Mouse (Mus musculus) cerebellum, postnatal 36 days (tissue): Measurements from ENCODE around the gene Isg20.

ENCODE experiments used
- DNase-seq, 2 experiments: peaks; one replicate each; pipeline ENCODE4 v3.0.0; 2021 to 2022; ENCODE audit warnings: mixed read lengths in 2 of 2

Isg20 gene

DNA sequence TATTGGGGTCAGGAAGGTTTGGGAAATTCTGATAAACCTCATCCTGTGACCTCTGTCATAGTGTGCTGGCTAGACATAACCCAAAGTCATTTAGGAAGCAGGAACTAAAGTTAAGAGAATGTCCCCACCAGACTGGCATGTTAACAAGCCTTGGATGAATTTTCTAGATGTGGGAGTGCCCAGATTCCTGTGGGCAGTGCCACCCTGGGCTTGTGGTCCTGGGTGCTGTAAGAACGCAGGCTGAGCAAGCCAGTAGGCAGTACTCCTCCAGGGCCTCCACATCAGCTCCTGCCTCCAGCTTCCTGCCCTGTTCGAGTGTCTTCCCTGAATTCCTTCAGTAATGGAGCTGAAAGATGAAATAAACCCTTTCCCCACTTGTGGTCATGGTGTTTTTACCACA, 9.0 kb upstream of the Isg20 start:
- DNase-seq, result no peak

DNA sequence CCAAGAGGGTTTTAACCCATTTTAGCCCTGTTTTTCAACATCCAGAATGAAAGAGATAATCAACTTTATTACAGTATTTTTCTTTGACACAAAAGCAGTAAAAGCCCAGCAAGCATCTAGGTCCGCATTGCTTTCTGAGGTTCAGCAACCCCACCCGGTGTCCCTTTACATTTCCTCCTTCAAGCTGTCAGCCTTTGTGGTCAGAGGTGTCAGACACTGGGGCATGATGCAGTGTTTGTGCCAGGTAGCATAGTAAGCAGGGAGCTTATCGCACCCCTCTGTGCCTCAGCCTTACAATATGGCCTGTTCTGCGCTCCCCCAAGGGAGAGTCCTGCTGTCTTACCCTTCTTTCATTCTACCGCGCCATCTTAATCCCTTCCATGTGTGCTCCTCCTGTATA, 4.2 kb upstream of the Isg20 start:
- DNase-seq, result no peak

DNA sequence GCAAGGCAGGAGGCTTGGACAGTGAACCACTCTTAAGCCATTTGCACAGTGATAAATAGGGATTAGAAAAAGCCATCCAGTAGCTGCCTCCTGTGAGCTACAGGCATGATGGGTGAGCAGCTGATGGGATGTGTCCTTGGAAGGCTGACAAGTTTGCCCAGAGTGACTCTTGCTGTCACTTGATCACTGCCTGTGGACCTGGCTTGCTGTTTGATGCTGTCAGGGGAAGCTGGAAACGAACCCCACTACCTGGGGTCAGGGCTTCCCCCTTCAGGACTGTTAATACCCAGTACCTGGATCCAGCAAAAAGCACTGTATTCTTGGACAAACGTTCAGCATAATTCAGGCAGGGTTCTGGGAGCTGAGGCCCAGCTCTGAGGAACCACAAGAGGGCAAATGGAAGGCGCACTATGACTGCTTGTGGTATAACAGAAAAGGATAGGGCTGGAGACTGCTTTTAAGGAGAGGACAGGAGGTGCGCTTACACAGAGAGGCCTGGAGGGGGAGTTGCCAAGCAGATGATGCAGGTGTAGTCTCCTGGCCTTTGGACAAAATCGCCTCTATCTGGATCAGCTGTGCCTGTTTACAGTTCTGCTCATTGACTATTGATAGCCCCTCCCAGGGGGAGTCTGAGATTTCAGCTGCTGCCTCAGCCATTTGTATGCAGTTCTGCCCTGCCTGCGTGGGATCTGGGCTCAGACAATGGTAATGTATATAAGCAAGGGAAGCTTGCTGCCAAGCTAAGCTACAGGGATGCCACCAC, 2.7 kb upstream of the Isg20 start:
- DNase-seq, result no peak

DNA sequence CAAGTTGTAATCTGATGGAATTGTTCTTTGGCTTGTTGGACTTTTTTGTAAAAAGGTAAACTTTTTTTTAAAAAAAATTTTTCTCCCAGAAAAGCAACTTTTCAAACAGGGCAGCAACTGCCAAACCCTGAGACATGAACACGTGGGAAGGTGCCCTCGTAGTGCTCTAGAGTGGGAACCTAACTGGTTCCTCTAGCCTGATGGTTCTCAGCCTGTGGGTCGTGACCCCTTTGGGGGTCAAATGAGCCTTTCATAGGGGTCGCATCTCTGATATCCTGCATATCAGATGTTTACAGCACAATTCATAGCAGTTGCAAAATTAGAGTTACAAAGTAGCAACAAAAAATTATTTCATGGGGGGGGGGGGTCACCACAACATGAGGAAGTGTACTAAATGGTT, 2.0 kb upstream of the Isg20 start:
- DNase-seq, result no peak

DNA sequence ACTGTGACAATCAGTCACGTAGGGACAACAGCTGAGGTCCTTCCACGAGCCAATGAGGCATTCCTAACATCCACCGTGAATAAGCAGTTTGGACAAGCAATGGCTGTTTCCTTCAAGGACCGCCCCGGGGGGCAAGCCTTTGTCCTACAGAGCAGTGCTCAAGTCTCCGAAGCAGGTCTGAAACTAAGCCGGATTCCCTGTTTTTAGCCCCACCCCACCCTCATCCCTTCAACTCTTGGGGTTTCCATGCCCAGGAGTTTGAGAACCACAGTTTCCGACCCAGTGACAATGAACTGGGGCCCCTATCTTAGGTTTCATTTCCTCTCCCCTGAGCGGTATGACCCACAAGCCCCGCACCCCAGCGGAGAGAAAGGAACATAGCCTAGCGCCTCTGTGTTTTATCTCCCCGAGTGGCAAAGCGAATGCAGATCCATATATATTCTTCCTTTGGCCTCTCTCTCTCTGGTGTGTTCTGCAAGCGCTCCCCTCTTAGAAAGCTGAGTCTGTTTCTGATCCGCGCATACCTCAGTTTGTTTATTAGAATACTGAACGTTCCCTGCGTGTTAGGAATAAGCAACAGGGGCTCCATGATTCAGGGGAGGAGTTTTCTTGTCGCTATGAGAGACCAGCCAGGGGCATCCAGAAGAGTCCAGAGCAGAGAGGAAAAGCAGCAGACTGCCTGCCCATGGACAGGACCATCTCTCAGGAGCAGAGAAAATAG, 811 bp upstream of the Isg20 start:
- DNase-seq, result no peak

DNA sequence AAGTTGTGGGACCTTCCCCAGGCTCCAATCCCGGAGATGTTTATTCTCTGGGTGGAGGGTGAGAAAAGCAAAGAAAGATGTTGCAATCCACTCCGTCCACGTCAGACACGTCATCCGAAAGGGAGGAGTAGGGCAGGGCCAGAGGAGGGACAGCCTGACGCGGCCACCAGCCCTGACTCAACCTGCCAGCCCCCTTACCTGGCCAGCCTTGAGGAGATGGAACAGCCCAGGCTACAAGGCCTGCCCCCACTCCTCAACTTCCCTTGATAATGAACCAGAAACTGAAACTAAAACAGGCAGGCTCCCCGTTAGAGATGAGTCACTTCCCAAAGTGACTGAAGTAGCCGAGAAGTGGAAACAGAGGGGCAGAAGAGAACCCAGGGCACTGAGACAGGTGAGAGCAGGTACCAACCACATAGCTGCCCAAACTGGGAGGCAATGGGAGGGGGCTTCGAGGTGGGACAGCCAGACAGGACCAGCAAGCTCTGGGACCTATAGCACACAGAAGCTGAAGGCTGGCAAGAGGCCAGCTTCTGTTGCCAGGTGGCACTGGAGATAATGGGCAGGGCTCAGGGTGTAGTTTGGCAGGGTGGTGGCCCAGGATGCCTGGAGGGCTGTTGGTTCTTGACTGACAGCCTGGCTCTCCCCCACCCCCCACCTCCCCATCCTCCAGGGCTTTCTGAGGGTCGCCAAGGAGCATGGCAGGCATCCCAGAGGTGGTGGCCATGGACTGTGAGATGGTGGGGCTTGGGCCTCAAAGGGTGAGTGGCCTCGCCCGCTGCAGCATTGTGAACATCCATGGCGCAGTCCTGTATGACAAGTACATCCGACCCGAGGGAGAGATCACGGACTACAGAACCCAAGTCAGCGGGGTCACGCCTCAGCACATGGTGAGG, 673 bp downstream of the Isg20 start:
- no peak for DNase-seq

DNA sequence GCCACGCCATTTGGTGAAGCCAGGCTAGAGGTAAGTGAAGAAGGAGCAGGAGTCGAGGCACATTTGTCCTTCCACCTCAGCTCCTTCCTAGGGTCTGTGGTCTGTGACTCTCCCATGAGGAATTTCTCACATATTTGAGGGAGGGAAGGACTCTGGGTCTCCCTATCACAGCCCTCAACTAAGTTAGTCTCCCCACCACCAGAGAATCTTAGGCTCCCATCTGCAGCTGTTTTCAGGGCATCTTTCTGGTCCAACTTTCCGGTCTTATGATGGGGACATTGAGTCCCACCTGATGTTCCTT, 1.3 kb downstream of the Isg20 start:
- DNase-seq, result no peak

DNA sequence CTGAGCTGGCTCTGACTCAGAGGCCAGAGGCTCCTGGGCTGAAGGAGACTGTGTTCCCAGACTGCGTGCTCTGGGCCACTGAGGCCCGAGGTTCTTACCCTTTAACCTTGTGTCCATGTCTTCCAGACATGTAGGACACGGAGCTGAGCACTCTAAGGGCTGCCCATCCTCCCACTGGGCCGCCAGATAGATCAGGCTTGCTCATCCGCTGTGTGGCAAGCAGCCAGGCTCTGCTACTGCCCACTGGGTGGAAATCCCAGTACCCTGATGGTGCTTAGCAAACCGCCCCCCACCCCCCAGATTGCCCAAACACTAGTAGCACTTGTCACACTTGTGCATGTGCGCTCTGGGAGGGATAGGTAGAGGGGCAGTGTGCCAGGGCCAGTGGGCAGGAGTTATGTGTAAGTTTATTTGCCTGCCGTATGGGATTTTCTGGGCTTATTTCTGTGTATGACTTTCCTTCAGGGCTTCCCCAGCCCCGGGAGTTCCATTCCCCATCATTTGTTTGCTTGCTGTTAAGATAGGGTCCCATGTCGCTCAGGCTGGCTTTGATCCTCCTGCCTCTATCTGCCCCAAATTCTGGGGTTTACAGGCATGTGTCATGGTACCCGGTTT, 1.8 kb downstream of the Isg20 start:
- no peak for DNase-seq

DNA sequence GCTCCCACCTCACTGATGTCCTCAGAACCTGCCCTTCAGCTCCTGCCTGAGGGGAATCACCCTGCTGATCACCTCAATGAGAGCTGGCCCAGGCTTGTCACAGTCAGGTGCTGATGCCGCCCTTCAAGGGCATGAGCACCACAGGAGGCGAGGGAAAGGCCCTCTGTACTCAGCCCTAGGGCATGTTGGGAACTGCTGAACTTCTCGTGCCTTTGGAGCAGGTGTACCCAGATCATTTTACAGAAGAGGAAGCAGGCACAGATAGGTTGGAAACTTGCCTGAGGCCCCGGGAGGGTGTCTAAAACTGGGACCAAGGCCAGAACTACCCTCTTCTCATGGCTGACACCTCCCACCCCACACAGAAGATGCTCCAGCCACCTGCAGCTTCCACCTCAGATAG, 5.5 kb downstream of the Isg20 start:
- DNase-seq, result no peak

DNA sequence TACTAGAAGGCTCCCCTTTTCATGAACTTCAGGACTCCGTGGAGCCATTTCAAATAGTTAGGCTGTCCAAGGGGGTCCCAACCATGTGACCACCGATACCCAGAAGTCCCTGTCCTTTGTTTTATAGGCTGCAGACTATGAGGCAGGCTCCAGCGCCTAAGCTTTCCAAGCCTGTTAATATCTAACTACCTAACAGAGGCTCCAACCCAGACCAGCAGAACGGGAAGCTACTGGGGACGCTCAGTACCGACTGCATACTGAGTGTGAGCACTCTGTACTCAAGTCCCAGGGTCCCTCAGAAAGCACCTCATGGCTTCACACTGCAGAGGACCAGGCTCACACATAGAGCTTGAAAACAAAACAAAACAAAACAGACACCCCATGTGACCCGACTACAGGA, 9.3 kb downstream of the Isg20 start:
- no peak for DNase-seq

DNA sequence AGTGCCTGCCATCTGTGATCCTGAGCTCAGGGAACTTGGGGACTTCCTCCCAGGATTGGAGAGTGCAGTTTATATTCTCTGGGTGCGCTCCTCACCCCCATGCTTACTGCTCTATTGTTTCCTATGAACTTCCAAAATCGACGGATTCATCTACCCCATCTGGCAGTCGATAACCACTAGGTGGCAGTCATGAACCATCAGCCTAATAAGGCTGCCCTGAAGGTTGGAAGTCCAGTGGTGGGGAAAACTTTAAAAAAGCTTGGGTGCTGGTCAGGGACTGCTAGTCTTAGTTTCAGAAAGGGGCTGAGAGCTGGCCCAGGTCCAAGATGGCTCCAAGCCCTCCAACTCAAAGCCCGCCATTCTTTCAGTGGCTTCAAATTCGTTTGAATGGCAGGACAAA, 11.1 kb downstream of the Isg20 start:
- DNase-seq, result peak; percentile 53 to 64

DNA sequence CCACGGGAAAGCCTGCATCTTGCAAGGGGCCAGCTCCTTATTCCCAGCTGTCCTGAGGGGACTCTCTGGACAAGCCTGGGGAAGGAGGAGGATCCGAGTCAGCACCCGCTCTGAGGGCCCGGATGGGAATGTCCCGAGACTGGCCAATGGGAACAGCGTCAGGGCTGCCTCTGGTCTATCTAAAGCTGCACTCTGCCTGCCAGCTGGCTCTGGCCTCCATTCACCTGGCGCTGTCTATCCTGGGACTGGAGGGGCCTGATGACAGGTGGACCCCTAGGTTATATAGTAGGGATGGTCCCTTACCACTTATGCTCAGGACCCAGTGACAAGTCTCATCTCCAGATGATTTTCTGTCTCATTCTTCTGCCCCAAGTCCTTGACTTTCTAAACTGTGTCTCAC, 11.6 kb downstream of the Isg20 start:
- no peak for DNase-seq

DNA sequence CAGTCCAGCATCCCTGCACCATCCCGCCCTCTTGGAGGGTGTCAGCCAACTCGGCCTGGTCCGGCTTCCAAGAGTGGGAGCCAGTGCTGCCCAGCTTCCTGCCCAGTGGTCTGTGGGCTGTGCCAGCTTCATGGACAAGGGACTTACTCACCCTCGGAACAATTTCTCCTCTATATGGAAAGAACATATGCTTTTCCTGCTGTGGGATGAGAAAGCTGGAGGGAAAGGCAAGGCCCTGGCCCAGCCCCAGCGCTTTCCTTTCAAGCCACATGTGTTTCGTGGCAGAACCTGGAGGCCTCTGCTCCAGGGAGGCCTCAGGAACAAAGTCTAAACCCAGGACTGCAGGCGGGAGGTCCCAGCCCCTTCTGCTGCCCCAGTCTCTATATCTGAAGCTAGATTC, 12.5 kb downstream of the Isg20 start:
- DNase-seq, result no peak

DNA sequence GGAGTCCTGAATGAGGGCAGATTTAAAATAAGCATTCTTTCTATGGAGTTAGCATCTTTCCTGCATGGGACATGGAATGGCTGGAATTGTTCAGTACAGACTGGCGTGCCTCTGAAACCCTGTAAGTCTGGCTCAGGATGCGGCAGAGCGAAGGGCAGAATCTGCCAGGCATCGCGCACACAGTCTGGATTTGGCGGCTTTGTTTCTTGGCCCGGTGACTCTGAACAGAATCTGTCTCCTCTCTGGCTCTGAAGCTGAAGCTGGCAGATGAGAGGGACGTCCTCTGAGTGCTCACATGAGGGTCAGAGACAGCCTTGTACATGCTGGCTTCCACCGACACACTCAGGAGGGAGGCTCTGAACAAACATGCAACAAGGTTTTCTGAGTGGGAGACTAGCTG, 12.9 kb downstream of the Isg20 start:
- no peak for DNase-seq

DNA sequence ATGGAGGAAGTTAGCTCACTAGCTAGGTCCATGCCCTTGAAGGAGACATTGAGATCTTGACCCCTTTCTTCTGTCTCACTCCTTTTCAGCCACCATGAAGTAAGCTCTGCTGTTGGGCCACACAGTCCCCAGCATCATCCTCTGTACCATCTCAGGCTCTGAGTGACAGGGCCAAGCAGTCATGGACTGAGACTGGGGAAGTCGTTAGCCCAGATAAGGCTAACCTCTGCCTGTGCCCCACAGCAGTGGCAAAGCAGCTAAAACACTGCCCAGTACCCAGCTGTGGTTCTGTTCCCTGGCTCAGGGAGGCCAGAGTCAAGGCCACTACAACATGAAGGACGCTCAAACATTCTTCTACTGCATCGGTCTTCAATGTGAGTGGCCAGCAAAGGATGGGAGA, 14.0 kb downstream of the Isg20 start:
- DNase-seq, result no peak

DNA sequence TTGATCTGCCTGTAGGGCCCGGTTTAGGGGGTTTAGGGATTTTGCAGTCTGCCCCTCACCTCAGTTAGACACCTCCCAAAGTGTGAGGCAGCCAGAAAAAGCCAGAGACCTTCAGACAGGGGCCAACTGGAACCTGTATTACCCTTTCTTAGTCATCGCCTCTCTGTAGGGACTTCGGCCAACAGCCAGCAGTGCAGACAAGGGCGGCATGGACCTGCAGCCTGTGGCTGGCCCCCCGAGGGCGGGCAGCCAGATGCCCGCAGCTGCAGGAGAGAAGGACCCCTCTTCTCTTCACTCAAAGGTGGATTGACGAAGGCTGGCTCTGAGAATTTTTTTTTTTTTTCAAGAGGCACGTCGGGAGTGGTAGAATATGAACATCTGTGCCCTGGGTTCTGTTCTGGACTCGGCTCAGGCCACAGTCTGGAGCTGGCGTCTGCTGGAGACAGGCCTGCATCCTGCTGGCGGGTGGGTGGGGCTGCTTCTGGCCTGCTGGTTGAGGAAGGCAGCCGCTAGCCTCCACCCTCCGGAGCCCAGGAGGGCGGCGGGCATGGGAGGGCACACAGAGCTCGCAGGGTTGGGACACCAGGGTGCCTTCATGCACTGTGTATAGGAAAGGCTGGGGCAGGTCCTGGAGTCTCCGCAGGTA, 25.9 kb downstream of the Isg20 start:
- no peak for DNase-seq

DNA sequence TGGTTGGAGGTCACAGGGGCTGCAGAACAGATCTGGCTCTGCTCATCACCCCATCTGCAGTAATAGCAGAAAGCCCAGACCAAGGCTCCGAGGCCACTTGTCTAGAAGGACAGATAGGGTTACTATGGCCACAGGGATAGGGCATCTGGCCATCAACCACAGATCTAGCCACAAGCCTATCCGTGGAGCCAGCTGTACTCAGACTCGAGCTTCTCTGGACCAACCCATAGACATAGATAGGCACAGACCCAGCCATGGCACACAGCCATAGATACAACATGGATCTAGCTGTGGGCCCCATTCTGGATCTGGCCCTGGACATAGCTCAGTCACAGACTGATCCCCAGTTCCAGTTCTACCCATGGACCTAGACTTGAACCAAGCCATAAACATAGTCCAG, 27.7 kb downstream of the Isg20 start:
- DNase-seq, result no peak

DNA sequence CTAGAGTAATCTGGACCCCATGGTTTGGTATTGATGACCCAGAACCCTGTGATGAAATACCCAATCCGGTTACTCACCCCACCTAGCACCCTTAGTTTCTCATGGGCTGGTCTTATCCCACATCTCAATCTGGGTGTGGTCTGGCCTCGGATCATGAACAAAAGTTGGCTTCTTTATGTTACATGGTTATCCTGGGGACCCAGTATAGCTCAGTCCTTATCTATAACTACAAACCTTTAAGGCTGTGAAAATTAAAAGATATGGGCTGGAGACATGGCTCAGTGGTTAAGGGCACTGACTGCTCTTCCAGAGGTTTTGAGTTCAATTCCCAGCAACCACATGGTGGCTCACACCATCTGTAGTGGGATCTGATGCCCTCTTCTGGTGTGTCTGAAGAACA, 29.3 kb downstream of the Isg20 start:
- no peak for DNase-seq

DNA sequence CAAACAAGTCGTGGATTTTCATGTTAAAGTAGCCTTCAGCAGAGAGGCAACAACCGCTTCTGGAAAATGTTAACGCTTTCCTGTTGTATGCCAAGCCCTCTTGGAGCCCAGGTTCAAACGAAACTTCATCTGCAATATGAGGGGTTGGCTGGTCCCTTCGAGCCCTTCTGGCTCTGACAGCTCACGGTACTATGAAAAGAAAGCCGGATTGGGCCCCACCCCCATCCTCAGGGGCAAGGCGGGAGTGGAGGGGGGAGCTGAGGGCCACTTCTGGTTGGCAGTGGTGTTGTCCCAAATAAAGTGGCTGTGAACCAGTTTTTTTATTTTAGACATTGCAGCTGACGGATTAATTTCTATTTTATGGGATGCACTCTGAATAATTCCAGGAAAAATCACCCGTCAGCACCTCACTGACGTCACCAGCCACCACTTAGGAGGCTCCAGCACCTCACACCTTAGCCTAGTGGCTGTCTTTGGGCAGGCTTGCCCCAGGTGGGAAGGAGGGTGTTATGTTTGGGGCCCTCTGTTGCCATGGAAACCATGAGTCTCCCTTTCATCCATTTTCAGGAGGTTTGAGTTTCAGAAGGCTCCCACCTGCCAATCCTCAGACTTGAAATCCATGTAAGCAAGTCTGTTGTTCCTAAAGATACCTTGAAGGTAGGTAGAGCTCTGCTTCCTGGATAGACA, 40.8 kb downstream of the Isg20 start:
- no peak for DNase-seq

DNA sequence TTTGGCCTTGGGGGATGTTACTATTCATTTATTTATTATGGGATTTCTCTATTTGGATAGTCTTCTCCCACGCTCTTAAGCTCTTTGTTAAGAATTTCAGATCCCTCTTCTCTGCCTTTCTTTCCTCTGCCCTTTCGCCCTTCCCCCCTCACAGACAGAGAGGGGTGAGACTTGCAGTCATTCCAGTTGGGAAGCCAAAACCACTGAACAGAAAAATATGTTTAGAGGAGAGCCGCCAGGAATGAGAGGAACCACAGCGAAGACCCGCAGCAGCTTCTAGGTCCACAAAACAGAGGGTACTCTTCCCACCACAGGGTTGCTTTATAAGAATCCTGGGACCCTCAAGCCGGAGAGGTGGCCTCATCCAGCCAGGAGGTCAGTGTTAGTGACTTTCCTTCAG, 41.4 kb downstream of the Isg20 start:
- DNase-seq, result no peak

DNA sequence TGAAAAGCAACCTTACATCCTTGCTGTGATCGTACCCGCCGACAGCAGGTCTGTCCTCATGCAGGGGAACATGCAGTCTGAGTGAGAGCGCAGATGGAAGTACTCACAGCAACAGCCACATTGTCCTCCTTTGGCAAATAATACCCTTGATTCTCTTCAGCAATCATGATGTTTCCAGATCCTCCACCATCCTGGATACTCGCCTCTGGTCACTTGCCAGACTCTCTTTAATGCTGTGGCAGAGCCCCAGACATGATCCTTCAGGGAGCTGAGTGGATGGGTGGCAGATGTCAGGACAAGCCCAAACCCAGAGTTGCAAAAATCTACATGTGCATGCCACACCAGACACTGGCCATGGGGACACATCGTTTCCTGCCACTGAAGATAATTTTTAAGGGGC, 41.9 kb downstream of the Isg20 start:
- no peak for DNase-seq

DNA sequence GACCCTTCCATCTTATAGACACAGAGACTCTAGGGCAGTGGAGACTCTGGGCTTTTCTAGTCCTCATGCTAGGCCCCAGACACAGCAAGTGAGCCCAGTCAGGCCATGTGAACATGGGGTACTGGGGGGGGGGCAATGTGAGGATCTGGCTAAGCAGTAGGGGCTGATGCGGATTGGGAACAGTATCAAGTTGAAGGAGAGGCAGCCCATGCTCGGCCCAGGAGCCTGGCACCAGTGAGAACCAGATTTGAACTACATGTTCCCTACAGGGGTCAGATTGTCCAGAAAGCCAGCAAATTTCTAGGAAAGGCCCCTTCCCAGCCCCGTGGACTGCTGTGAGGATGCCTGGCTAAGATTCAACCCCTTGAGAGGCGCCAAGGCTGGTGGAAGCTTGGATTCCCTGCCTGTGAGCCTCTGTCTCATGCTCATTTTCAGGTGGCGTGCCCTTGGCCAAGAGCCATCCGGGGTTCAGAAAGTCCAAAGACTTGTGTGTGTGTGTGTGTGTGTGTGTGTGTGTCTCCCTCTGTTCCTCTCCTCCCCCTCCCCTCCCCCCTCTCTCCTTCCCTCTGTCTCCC, 45.4 kb downstream of the Isg20 start:
- peak; percentile 4 to 10 for DNase-seq
